Mouse (Mus musculus) liver, adult 2 months (tissue): ENCODE data around the gene Hoxa3.

ENCODE experiments used
- CTCF ChIP-seq: fragments of 200-500 bp; IDR thresholded peaks from 2 replicates; pipeline ENCODE4 v1.5.1; 2011; ENCODE audit warnings: low read depth, low read length, control low read depth
- POLR2A ChIP-seq: fragments of 200-500 bp; IDR thresholded peaks from 2 replicates; pipeline ENCODE4 v1.6.1; 2011; ENCODE audit warnings: low read length, control low read depth; ENCODE audit not compliant: insufficient read depth; ENCODE audit errors: extremely low read depth

DNA sequence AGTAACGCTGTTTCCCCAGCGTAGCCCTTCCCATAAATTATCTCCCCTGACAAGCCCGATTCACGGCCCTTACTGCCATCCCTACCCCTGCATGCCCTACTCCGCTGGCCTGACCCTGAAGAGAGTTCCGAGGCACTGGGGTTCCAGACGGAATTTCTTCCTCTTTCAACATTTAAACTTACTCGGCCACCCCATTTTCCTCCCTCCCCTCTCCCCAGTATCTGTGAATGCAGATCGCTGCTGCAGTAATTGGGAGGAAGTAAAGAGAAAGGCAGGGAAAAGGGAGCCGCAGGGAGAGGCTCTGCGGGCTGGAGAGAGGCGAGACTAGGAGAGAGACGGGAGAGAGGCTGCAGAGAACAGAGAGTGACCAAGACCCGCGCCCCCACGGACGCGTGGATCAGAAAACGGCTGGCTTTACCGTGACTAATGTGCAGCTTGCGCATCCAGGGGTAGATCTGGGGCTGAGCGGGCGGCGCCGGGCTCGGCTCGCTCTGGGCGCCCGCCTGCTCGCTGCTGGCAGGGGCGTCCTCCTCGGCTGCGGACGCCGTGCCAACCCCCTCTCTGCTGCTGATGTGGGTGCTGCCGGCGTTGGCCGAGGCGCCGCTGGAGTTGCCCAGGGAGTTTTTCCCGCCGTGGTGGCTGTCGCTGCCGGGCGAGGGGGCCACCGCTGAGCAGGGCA lies 9.6 kb downstream of the Hoxa3 start:
- TF ChIP-seq CTCF (no peak), POLR2A (no peak)
